Mouse (Mus musculus) forebrain, embryonic 14.5 days (tissue): ENCODE data around the gene Rere. TPM values are rescaled to one million over a fixed set of nuclear protein-coding genes. Genes with fewer than 3 reads are reported as not detected.

Source experiments
- ATAC-seq: fragments of 200-750 bp; cut with Nextera tagmentation; 2 replicates; pipeline ENCODE4 v1.8.0; 2017; ENCODE audit warnings: mild to moderate bottlenecking, moderate library complexity
- DNase-seq: peaks from one replicate; pipeline ENCODE4 v3.0.0-alpha.2; 2015; ENCODE audit warnings: low spot score
- H3K27ac ChIP-seq: fragments of 300-500 bp; sonication (generic); 2 replicates; pipeline ENCODE4 v1.5.1; 2014; ENCODE audit warnings: low read depth, mild to moderate bottlenecking, control low read depth, low read length, moderate library complexity
- H3K27me3 ChIP-seq: fragments of 300-500 bp; sonication (generic); replicated peaks from 2 replicates; pipeline ENCODE4 v1.6.1; 2014; ENCODE audit warnings: low read length, control low read depth, mixed read lengths; ENCODE audit not compliant: control insufficient read depth, insufficient read depth
- H3K36me3 ChIP-seq: fragments of 300-500 bp; sonication (generic); 2 replicates; pipeline ENCODE4 v1.6.1; 2014; ENCODE audit warnings: low read length, control low read depth; ENCODE audit not compliant: control insufficient read depth, insufficient read depth
- H3K4me1 ChIP-seq: fragments of 300-500 bp; sonication (generic); 2 replicates; pipeline ENCODE4 v1.6.1; 2014; ENCODE audit warnings: antibody characterized with exemption, low read length, control low read depth; ENCODE audit not compliant: control insufficient read depth, insufficient read depth
- H3K4me2 ChIP-seq: fragments of 300-500 bp; sonication (generic); 2 replicates; pipeline ENCODE4 v1.6.1; 2014; ENCODE audit warnings: mild to moderate bottlenecking, control low read depth, low read length
- H3K4me3 ChIP-seq: fragments of 300-500 bp; sonication (generic); 2 replicates; pipeline ENCODE4 v1.5.1; 2014; ENCODE audit warnings: low read depth, low read length, control low read depth
- H3K9ac ChIP-seq: fragments of 300-500 bp; sonication (generic); 2 replicates; pipeline ENCODE4 v1.6.1; 2014; ENCODE audit warnings: mild to moderate bottlenecking, low read length, control low read depth, moderate library complexity
- H3K9me3 ChIP-seq: fragments of 300-500 bp; sonication (generic); replicated peaks from 2 replicates; pipeline ENCODE4 v1.6.1; 2016; ENCODE audit warnings: low read length, control low read depth, mixed read lengths; ENCODE audit not compliant: control insufficient read depth
- WGBS: fragments of 180-500 bp; shearing (Covaris S2); extraction: QIAGEN DNeasy Blood & Tissue Kit; methylation state at CpG from one replicate; pipeline ENCODE4 v1.1.7; 2014; 5-methylcytosine and 5-hydroxymethylcytosine counted together
- polyA plus RNA-seq: library from polyadenylated mRNA; unstranded; fragments of >200 nt; fragmentation: Nextera tagmentation; extraction: Ambion mirVana; gene quantifications from 2 replicates; pipeline ENCODE4 v1.2.1, GENCODE M21; 2014

Rere gene
- polyA plus RNA-seq, 1 experiment from 2014 or later = 21.2 TPM

DNA sequence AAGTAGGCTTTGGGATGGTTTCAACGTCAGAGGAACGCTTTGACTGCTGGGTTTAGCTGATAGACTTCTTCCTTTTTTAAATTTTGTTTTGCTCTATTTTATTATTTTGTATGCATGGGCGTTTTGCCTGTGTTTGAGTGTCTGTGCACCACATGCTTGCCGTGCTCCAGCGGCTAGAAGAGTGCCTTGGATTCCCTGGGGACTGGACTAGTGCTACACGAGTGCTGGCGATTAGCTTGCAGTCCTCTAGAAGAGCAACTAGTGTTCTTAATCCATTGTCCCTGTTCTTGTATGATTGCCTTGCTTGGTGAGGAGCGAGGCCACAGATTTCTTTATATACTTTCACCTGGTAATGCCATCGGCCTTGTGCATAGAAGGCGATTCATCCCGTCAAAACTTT, 122.5 kb downstream of the Rere start:
- ATAC-seq (no peak), DNase-seq (peak; percentile 28)
- Histone ChIP-seq H3K4me2 (no peak overlapping the region), H3K4me1 (peaks cover 30% of the 10 kb centered on the region), H3K9ac (no peak overlapping the region), H3K4me3 (no peak overlapping the region), H3K9me3 (no peaks in the 10 kb centered on the region), H3K36me3 (peaks cover 14% of the 10 kb centered on the region), H3K27me3 (no peaks in the 10 kb centered on the region), H3K27ac (peak overlapping the region; percentile 2; the same call in 1 of the 2 replicates)
- 65% methylated on average over 11 of the region's 11 CpGs for WGBS

DNA sequence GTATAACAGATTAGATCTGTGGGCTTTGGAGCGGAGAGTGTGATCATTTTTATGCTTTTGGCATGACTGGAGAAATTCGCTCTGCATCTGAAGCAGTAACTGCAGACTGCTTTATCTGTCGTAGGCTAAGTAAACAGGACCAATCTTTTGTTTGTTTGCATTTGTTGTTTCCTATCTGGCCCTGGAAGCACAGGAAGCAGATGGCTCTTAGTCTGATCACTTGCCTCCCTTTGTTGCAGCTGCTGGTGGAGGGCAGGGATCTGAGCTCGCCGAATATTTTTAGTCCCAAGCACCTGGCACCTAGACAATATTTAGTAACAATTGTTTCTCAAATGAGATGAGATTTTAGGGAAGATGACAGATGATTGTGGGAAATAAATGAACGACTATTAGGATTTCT, 123.1 kb downstream of the Rere start:
- WGBS = 37% methylated on average over 6 of the region's 6 CpGs
- DNase-seq (peak; percentile 58), ATAC-seq (peak; percentile 48; the same call in 1 of the 2 replicates)
- Histone ChIP-seq H3K4me1 (peaks cover 30% of the 10 kb centered on the region), H3K4me2 (no peak overlapping the region), H3K9ac (no peak overlapping the region), H3K27me3 (no peaks in the 10 kb centered on the region), H3K4me3 (no peak overlapping the region), H3K36me3 (peaks cover 14% of the 10 kb centered on the region), H3K9me3 (no peaks in the 10 kb centered on the region), H3K27ac (peak overlapping the region; percentile 35; the same call in 1 of the 2 replicates)

- Histone ChIP-seq H3K27ac (no peak overlapping the region), H3K4me2 (no peak overlapping the region), H3K36me3 (peaks cover 14% of the 10 kb centered on the region), H3K9ac (no peak overlapping the region), H3K4me3 (no peak overlapping the region), H3K9me3 (no peaks in the 10 kb centered on the region), H3K27me3 (no peaks in the 10 kb centered on the region), H3K4me1 (peaks cover 30% of the 10 kb centered on the region)
- 71% methylated on average over 5 of the region's 5 CpGs for WGBS
- no peak for DNase-seq
- ATAC-seq = no peak
These were observed 124.3 kb downstream of the Rere start for GRCm38 (mm10) chr4:150405786-150406185.

DNA sequence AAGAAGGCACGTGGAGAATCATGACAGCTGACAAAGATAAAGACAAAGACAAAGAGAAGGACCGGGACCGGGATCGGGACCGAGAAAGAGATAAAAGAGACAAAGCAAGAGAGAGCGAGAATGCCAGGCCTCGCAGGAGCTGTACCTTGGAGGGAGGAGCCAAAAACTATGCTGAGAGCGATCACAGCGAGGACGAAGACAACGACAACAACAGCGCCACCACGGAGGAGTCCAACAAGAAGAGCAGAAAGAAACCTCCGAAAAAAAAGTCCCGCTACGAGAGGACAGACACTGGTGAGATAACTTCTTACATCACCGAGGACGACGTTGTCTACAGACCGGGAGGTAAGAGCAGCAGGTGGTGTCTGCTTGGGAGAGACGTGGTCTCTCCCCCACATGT, 124.9 kb downstream of the Rere start:
- Histone ChIP-seq H3K27me3 (no peaks in the 10 kb centered on the region), H3K9ac (no peak overlapping the region), H3K36me3 (peaks cover 14% of the 10 kb centered on the region), H3K27ac (no peak overlapping the region), H3K4me1 (peaks cover 30% of the 10 kb centered on the region), H3K4me3 (no peak overlapping the region), H3K9me3 (no peaks in the 10 kb centered on the region), H3K4me2 (no peak overlapping the region)
- WGBS = 64% methylated on average over 21 of the region's 21 CpGs
- ATAC-seq = no peak
- no peak for DNase-seq

DNA sequence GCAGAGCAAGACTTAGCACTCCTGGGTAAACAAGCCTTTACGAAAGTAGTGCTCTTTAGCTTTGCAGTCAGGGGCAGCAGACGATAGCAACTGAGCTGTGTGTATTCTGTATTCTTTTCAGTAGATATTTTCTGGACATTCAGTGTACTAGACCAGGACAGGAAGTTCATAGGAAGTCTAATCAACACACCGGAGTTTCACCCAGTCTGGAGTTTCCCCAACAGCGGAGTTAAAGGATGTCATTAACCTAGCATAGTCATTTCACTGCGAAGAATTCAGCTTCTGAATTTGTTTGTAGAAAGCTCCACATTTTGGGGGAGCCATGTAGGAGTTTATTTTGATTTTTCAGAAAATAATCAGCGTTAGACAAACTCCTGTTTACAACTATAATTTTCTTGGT, 125.4 kb downstream of the Rere start:
- Histone ChIP-seq H3K9me3 (no peaks in the 10 kb centered on the region), H3K4me3 (no peak overlapping the region), H3K27ac (no peak overlapping the region; the same call in 1 of the 2 replicates), H3K36me3 (peaks cover 14% of the 10 kb centered on the region), H3K4me2 (no peak overlapping the region), H3K9ac (no peak overlapping the region), H3K27me3 (no peaks in the 10 kb centered on the region), H3K4me1 (peaks cover 28% of the 10 kb centered on the region)
- WGBS = 91% methylated on average over 6 of the region's 6 CpGs
- ATAC-seq (no peak), DNase-seq (no peak)

- 0 out of 2 replicates have a peak, but pooled peaks cover 3% of the 10 kb centered on the region for H3K36me3 ChIP-seq
- H3K9me3 ChIP-seq = no peaks in the 10 kb centered on the region
- DNase-seq (no peak), ATAC-seq (no peak)
- no peak overlapping the region for H3K9ac ChIP-seq
- no peaks in the 10 kb centered on the region for H3K27me3 ChIP-seq
- H3K4me1 ChIP-seq = peaks cover 7% of the 10 kb centered on the region; the same call in 1 of the 2 replicates
- no peak overlapping the region for H3K4me3 ChIP-seq
- no peak overlapping the region for H3K4me2 ChIP-seq
- WGBS = 80% methylated on average over 5 of the region's 5 CpGs
- no peak overlapping the region for H3K27ac ChIP-seq
These were observed 132.8 kb downstream of the Rere start for GRCm38 (mm10) chr4:150414296-150414695.

DNA sequence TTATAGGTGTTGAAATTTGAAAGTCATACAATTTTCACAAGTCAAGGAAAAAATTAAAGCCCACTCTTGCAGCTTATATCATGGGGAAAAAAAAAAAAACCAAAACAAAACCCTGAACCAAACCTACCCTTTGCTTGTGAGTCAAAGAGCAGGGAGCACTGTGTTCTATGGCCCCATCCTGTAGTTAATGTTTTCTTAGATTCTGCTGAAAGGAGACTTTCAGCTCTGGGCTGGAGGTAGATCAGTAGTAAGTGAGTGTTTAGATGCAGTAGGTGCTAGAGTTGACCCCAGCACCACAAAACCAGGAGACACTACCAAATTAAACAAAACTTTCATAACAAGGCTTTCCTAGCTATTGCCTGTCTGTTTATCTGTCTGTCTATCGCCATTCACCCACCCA, 133.3 kb downstream of the Rere start:
- Histone ChIP-seq H3K4me1 (peaks cover 7% of the 10 kb centered on the region; the same call in 1 of the 2 replicates), H3K27ac (no peak overlapping the region), H3K27me3 (no peaks in the 10 kb centered on the region), H3K36me3 (0 out of 2 replicates have a peak, but pooled peaks cover 3% of the 10 kb centered on the region), H3K9me3 (no peaks in the 10 kb centered on the region), H3K4me3 (no peak overlapping the region), H3K9ac (no peak overlapping the region), H3K4me2 (no peak overlapping the region)
- no peak for DNase-seq
- WGBS = 90% methylated on average over 1 of the region's 1 CpGs
- ATAC-seq = no peak

- DNase-seq = no peak
- 51% methylated on average over 10 of the region's 10 CpGs for WGBS
- no peak overlapping the region for H3K27ac ChIP-seq
- 0 out of 2 replicates have a peak, but pooled peaks cover 3% of the 10 kb centered on the region for H3K36me3 ChIP-seq
- H3K4me3 ChIP-seq = no peak overlapping the region
- no peak overlapping the region for H3K9ac ChIP-seq
- H3K27me3 ChIP-seq = no peaks in the 10 kb centered on the region
- H3K9me3 ChIP-seq = no peaks in the 10 kb centered on the region
- H3K4me2 ChIP-seq = no peak overlapping the region
- ATAC-seq = no peak
- H3K4me1 ChIP-seq = peaks cover 7% of the 10 kb centered on the region; the same call in 1 of the 2 replicates
These were observed 134.0 kb downstream of the Rere start for GRCm38 (mm10) chr4:150415227-150415969.

GRCm38 (mm10) chr4:150420576-150421263, 139.3 kb downstream of the Rere start:
- H3K27me3 ChIP-seq = no peaks in the 10 kb centered on the region
- H3K4me3 ChIP-seq = no peak overlapping the region
- H3K36me3 ChIP-seq = no peaks in the 10 kb centered on the region
- no peak overlapping the region for H3K27ac ChIP-seq
- DNase-seq = no peak
- no peak overlapping the region for H3K9ac ChIP-seq
- H3K4me1 ChIP-seq = peaks cover under 1% of the 10 kb centered on the region; the same call in 1 of the 2 replicates
- H3K4me2 ChIP-seq = no peak overlapping the region
- no peaks in the 10 kb centered on the region for H3K9me3 ChIP-seq
- no peak for ATAC-seq
- 79% methylated on average over 10 of the region's 10 CpGs for WGBS
